Mouse (Mus musculus) brain, embryonic 14.5 days (tissue): ENCODE data around the gene Cntn5.

Experiments used
- CTCF ChIP-seq: fragments of 200-500 bp; IDR thresholded peaks from 2 replicates; pipeline ENCODE4 v1.5.1; 2012; ENCODE audit warnings: inconsistent platforms, mild to moderate bottlenecking, moderate library complexity, borderline replicate concordance; ENCODE audit not compliant: insufficient read depth, insufficient read length; ENCODE audit errors: extremely low read depth
- POLR2A ChIP-seq: fragments of 200-500 bp; IDR thresholded peaks from 2 replicates; pipeline ENCODE4 v1.6.1; 2012; ENCODE audit warnings: mild to moderate bottlenecking, inconsistent platforms, borderline replicate concordance; ENCODE audit not compliant: poor library complexity, insufficient read depth, insufficient read length, severe bottlenecking; ENCODE audit errors: extremely low read depth

- TF ChIP-seq CTCF = no peak
- TF ChIP-seq POLR2A = no peak
Measured at GRCm38 (mm10) chr9:10072860-10073259, 831.7 kb downstream of the Cntn5 start.
